Mouse (Mus musculus) layer of hippocampus, adult 9-11 months (tissue): ENCODE measurements around the gene Olfr624.

Experiments used
- DNase-seq: peaks from one replicate; pipeline ENCODE4 v3.0.0; 2022

The Olfr624 gene

DNA sequence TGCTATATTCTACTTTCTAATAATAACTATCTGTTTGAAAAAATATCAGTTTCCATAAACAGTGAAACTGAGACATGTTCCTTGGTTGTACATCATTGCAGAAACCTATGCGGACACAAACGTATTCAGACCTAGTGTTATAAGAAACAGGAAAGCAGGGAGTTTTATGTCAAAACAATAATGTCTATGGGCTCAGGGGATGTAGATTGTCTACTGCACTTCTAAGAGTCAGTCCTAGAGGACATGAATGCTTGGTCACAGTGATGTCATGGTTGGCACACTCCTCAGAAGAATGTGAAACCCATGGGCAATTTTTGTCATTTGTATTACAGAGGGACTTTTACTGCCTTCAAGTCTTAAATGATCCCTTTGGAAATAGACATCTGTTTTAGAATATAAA, at the start of gene Olfr624:
TSS of gene Olfr624 (minus strand) at position 101 of the 400 bp plus-strand sequence.
- no peak for DNase-seq

DNA sequence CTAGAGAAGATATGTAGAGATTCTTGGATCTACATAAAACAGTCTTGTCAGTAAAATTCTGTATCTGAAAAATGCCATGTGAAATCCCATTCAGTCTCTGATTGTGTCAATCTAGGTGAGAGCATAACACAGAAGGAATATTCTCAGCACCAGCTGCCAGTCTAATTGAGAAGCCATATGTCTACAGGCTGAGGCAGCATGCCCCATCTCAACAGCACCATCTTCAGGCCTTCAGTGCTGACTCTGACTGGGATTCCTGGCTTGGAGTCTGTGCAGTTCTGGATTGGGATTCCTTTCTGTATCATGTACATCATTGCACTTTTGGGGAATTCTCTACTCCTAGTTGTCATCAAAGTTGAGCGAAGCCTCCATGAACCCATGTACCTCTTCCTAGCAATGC, 45.4 kb upstream of the Olfr624 start:
- peak; percentile 12 for DNase-seq

DNA sequence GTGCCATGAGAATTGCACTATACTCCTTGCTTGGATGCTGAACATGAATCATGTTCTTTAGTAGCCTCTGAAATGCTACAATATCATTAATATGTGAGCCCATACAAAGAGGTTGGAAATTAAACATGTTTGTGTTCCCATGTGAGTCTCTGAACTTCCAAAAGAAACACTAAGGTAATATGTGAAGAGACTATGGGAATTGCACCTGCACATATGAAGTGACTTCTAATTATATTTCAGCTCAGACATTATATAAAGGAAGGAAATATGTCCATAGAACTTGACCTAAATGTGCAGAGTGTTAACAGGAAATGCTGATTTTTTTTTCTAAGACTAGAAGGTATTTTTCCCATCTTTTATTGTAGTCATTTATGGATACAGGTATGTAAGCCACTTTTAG, 43.4 kb upstream of the Olfr624 start, which contains the start of gene Olfr243:
TSS of gene Olfr243 (plus strand) at position 301 of the 400 bp plus-strand sequence.
- no peak for DNase-seq

DNA sequence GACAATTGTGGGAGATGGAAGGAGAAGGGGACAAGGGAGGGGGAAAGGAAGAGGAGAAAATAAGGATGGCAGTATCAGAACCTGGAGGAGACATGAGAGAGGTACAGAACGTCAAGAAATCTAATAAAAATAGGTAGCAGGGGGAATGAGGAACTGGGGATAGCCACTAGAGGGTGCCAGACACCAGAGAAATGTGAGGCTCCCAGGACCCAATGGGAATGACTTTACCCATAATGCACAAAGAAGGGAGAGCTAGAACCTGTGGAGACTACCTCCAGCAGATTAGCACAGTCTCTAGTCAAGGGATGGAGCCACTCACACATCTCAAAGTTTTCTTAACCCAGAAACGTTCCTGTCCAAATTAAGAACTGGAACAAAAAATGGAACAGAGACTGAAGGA, 41.0 kb upstream of the Olfr624 start:
- no peak for DNase-seq

DNA sequence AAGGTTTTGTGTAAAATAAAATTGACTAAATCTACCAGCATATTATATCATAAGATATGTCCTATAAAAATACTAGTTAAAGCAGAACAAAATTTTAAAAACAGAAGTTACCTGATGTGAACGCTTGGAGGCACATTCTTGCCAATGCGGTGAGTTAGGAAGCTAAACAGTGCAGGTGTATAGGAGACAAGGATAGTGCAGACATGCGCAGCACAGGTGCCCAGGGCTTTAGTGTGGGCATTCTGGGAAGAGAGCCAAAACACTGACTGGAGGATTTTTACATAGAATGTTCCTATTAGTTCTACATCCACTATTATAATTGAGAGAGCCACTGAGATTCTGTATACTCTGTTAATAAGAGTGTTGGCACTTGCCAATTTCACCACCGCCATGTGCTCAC, 28.5 kb upstream of the Olfr624 start:
- DNase-seq, result no peak

DNA sequence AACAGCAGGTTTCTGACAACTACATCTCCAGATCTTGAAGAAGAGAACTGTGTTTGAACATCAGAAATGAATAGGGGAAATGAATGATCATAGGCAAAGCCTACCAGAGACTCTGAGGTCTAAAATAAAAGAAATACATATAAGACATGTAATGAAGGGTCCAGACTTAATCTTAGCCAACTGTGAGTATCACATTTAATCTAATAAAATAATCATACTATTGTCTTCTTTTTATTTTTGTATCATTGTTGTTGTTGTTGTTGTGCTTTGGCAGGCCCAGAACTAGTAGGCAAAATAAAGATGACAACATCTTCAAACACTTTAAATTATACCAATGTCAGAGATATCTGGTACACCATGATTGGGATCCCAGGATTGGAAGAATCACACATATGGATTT, 11.4 kb upstream of the Olfr624 start, which contains the start of gene Olfr625-ps1:
TSS of gene Olfr625-ps1 (plus strand) at position 301 of the 400 bp plus-strand sequence.
- DNase-seq, result no peak

DNA sequence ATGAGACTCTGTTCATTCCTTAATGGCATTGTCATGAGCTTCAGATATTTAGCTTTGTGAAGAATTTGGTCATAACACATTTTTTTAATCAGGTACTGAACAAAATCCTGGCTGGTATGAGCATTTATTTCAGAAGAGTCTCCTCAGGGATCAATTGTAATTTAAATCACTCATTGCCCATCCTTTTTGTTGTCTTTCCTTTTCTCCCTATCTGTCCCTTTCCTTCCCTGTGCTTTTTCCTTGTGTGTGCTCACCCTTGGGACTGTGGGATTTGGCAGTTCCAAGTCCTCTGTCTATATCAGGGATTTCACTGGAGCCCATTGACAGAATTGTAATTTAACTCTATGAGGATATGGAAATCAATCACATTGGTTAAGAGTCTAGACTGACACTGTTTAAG, 7.4 kb downstream of the Olfr624 start, which contains the start of gene Olfr623:
TSS of gene Olfr623 (minus strand) at position 101 of the 400 bp plus-strand sequence.
- no peak for DNase-seq

DNA sequence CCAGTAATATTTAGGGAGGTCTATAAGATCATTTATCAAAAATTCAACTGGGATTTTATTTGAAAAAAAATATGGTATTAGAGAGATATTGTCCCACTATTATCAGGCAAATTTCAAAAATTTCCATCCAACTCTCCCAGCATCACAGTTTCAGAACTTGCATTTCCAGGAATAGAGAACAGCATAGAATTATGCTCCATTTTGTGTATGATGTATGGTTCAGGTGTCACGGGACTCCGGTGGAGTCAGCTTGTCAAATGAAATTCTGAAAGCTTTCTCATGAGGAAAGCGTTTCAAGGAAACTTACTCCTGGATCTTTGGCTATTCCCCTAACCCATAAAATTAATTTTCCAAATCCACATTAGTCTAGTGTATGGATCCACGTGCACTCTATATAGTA, 26.9 kb downstream of the Olfr624 start:
- DNase-seq, result no peak

DNA sequence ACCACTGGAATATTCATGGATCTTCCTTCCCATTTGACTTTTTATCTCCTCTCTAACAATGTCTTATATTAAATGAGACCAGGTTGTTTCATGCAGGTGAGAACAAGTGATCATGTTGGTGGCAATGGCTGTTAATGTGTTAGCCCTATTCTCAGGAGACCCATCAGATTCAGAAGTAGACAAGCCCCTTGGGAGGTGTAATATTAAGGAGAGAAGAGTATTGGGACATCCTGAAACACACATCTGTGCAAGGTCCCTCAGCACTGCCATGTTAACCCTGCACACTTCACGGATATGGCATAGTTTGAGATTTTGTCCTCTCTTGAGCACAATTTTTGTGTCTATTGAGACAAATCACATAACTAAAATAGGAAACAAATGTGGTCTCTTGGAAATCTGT, 28.4 kb downstream of the Olfr624 start, which contains the start of gene Olfr622:
TSS of gene Olfr622 (minus strand) at position 101 of the 400 bp plus-strand sequence.
- DNase-seq, result no peak

DNA sequence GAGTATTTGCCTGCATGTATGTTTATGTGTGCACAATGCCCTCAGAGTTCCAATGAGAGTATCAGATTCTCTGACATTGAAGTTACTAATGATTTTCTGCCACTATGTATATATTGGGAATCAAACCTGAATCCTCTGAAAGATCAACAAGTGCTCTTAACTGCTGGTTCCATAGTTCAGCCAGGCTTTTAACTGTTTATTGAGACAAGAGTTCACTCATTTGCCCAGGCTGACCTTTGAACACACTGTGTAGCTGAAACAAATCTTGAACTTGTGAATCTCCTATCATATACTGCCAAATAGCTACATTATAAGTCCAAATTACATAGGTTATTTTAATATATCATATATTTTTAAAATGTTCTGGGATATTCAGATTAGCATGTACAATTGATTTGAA, 34.2 kb downstream of the Olfr624 start:
- no peak for DNase-seq
